Mouse (Mus musculus): ENCODE results near the gene Tango6. TPM values are rescaled to one million over a fixed set of nuclear protein-coding genes. Genes with fewer than 3 reads are reported as not detected.

Tango6 gene
- polyA plus RNA-seq (2017; shearing (Covaris generic)) = 10 to 100 TPM in 1 of 2 experiments, 1 to 10 TPM in 1; 8.6 to 16.3 TPM

- peak; percentile 89 for ATAC-seq
Observed at GRCm38 (mm10) chr8:106682971-106683668, at the start of gene Tango6. Gene Tango6, plus strand, starts transcription at chr8:106683068.

DNA sequence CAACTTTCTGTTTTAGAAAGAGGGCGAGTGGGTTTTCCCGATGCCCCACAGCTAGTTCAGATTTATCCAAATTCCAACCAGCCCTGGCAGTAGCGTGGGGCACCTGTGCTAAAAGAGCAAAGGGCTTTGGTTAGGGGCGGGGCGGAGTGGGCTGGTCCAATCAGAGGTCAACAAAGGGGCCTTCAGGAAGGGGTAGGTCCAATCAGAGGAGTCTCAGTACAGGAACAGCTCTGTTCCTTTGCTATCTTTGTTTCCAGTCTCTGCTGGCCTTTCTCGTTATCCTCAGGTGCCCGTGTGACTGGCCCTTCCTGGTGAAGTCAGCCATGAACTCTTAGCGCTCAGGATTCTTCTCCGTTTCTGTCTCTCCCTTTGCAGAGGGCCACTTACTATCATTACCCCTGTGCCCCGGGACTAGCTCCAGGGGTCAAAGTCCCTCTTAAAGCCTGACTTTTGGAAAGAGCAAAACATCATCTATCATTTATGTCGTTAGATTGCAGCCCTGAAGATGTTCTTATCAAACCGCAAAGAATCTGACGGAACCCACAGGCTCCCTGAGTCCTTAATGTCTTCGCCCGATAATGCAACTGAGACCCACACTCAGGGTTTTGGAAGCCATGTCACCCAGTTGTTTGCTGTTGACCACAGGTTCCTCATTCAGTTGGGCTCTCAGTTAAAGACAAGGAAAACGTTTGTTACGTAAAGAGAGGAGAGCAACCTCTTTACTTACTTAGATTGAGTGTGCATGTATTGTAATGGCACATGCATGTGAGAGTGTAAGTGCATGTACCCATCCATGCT lies 49.3 kb upstream of the Tango6 start:
- ATAC-seq = peak; percentile 100

DNA sequence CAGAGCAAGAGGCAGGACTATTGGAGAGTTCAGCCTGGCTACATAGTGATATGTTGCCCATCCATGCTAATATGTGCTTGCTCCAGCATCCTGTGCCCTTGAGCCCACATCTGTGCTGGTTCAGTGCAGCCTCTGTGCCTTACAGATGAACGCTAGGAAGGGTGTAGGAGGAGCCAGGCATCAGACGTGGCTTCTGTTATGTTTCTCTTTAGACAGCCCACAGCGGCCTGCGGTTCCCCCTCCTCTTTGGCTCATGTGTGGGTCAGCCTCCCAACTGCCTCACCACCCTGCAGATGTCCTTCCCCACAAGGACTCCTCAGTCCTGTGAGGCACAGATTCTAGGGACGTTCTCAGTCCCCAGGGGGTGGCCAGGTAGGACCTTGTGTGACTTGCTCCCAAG lies 47.6 kb upstream of the Tango6 start:
- no peak for ATAC-seq

GRCm38 (mm10) chr8:106637446-106637845 lies 45.4 kb upstream of the Tango6 start:
- no peak for ATAC-seq

GRCm38 (mm10) chr8:106638768-106639295 lies 44.0 kb upstream of the Tango6 start:
- no peak for ATAC-seq

GRCm38 (mm10) chr8:106640212-106640611 lies 42.7 kb upstream of the Tango6 start:
- no peak for ATAC-seq

DNA sequence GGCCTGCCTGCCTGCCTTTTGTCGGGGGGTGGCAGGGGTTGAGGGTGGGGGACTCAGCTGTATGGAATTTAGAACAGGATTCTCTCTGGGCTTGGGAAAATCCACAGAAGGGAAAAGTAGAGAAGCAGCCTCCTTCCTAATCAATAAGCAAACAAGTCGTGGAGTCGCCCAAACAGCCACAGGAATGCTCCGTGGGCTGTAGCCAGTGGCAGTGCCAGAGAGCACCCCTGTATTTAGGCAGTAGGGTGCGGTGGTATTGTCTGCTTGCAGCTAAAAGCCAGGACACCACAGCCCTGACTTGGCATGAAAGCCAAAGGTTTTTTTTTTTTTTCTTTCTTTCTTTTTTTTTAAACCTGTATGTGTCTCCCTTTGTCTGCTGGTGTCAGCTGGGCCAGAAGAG lies 41.9 kb upstream of the Tango6 start:
- no peak for ATAC-seq

GRCm38 (mm10) chr8:106642172-106642571 lies 40.7 kb upstream of the Tango6 start:
- no peak for ATAC-seq

DNA sequence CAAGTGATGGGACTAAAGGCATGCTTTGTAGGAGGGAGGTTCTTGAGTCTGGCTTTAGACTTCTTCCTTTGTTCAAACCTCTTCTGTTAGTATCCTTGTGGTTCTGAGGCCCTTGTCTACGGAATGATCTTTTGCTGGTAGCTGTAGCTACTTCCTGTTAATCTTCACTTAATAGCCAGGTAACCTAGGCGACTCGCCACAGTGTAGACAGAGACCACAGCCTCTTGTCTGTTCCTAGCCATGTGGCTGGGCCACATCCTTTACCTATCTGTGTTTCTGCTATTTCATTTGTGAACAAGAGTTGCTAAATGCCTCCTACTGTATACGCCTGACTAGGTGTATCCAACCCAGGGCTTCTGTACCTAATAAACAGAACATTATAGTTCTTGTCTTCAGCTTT lies 39.8 kb upstream of the Tango6 start:
- ATAC-seq = peak; percentile 96

GRCm38 (mm10) chr8:106644957-106645356 lies 37.9 kb upstream of the Tango6 start:
- no peak for ATAC-seq

- no peak for ATAC-seq
Observed at GRCm38 (mm10) chr8:106646153-106646552, 36.7 kb upstream of the Tango6 start.

DNA sequence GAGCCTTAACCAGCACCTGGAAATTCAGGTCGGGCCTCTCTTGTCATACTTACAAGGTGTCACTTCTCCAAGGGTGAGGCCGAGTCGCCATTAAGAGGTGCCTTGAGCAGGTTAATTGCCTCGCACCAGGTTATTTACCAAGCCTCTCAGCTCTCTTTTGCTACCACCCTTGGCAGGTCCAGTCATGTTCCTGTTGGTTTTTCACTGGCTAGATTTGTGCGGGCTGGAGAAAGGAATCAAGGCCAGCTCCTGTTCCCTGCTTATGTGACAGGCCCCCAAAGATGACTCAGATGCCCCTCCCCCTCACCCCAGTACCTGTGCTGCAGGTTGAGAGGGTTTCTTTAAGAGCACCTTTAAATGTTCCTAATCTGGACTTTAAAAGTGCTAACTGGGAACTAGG lies 36.1 kb upstream of the Tango6 start:
- no peak for ATAC-seq

DNA sequence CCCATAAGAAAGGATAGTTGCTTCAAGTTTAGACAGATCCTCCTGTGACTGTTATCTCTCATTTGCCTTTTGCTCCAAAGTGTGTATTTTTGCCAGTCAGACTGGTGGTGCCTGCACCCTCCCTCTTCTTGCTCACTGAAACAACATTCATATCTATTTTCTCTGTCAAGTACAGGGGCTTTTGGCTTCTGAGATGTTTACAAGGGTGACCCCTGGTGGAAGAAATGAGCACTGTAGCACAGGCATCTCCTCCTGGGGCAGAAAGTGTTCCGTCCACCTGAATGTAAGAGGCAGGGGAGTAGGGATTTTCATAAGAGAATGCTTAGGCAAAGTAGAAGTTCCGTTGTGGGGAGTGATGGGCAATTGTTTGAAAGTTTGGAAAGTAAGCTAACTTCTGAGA lies 35.5 kb upstream of the Tango6 start:
- ATAC-seq = peak; percentile 48

GRCm38 (mm10) chr8:106648421-106648820 lies 34.4 kb upstream of the Tango6 start:
- ATAC-seq = no peak

DNA sequence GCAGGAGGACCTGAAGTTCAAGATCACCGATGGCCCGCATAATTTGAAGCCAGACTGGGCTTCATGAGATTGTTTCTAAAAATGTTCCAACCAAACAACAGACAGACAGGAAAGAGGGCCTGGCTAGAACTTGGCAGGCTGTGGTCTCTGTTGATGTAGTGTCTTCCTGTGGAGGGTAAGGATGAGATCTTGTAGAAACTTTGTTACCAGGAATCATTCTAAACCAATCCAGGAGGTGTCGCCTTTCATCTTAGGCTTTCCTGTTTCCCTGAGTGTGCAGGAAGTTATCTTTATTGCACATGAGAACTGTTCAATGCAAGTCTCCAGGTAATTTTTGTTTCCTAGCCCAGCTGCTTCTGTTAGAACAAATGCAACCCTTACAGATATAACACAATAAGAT lies 30.9 kb upstream of the Tango6 start:
- ATAC-seq = no peak

DNA sequence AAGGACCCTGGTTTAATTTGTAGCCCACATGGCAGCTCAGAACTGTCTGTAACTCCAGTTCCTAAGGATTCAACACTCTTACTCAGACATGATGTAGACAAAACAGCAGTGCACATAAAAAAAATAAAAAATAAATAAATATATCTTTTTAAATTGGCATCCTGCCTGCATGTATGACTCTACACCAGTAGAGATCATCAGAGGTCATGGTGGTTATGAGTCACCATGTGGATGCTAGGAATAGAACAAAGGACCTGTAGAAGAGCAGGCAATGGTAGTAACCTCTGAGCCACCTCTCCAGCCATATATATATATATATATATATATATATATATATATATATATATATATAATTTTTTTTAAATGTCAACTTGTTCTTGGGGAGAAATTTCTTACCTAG lies 26.8 kb upstream of the Tango6 start:
- ATAC-seq = no peak

DNA sequence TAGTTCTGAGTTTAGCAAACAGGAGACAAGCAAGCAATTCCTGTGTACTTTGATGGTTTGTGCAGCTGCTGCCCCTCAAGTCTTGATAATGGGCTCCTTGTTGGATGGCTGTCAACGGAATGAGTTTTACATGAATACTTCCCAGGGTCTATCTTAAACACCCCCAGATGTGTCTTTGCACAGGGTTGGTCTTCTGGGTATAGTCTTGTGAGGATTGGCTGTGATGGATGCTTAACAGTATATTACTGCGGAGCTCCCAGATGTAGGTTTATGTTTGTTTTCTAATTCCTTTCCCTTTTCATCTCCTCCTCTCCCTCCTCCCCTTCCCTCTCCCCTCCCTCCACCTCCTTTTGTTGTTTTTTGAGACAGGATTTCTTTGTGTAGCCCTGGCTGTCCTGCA lies 10.1 kb upstream of the Tango6 start:
- ATAC-seq = no peak

DNA sequence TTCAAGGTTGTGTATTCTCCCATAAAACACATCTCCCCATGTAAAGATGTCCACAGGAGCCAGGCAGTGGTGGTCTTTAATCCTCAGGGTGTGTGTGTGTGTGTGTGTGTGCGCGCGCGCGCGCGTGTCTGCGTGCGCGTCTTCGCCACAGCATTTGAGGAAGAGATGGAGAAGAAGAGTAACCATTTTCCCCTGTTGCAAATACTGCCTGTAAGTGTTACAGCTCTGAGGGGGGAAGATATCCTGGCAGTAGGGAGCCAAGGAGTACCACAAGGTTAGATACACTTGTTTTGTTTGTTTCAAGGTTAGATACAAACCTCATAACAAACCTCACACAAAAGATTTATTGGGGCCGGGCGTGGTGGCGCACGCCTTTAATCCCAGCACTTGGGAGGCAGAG lies 8.6 kb upstream of the Tango6 start:
- no peak for ATAC-seq

- peak; percentile 47 for ATAC-seq
Observed at GRCm38 (mm10) chr8:106674894-106675293, 8.0 kb upstream of the Tango6 start.

DNA sequence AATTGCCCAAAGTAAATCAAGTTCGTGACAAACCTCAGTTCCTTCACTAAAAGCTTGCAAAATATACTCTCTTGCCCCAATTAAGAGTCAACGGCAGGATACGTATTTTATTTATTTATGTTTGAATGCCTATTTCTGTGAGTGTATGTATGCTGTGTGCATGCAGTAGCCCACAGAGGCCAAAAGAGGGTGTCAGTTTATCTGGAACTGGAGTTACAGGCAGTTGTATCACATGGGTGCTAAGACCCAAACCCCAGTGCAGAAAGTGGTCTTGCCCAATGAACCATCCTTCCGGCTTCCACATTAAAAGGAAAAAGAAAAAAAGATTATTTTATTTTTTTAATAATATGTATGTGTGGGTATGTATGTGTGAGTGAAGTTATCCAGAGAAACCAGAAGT lies 1.5 kb downstream of the Tango6 start:
- ATAC-seq = no peak

GRCm38 (mm10) chr8:106687479-106687878 lies 4.6 kb downstream of the Tango6 start:
- peak; percentile 44 for ATAC-seq

GRCm38 (mm10) chr8:106697748-106698248 lies 14.9 kb downstream of the Tango6 start:
- no peak for ATAC-seq

DNA sequence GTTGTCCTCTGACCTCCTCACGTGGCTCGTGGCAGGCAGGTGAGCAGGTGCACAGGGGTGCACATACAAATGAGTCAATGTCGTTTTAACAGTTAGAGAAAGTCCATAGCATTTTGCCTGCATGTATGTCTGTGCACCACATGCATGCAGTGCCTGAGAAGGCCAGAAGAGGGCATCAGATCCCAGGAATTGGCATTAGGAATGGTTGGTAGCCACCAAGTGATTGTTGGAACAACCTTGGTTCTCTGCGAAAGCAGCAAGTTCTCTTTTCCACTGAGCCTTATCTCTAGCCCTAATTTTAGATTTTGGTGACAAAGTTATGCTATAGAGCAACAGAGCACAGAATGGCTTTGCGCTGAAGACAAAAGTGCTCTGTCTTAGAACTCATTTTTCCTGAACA lies 16.7 kb downstream of the Tango6 start:
- ATAC-seq = no peak

- no peak for ATAC-seq
Observed at GRCm38 (mm10) chr8:106700131-106700530, 17.3 kb downstream of the Tango6 start.

All from CD4-positive, CD25-positive, alpha-beta regulatory T cell, adult 4 months (primary cell).